Mouse (Mus musculus) MEL (cell line): Measurements from ENCODE around the gene Ifit1bl1. TPM values are rescaled to one million over a fixed set of nuclear protein-coding genes. Genes with fewer than 3 reads are reported as not detected.

Source experiments
- DNase-seq: peaks from one replicate; pipeline ENCODE4 v3.0.0; 2011; ENCODE audit warnings: low read depth, low spot score
- H3K27ac ChIP-seq: 2 replicates; pipeline ENCODE4 v1.5.1; 2012; ENCODE audit warnings: low read depth, mild to moderate bottlenecking, control low read depth, low read length, moderate library complexity; ENCODE audit not compliant: control insufficient read depth
- H3K27me3 ChIP-seq, 2 experiments: fragments of 150-350 bp in 1 of 2; sonication (generic) in 1 of 2; 2 replicates each; pipeline ENCODE4 v1.6.1; 2012; ENCODE audit warnings: low read length in 2 of 2, mild to moderate bottlenecking in 2 of 2, improper control_type of control experiment in 1 of 2, moderate library complexity in 1 of 2; ENCODE audit not compliant: insufficient read depth in 2 of 2, control insufficient read depth in 1 of 2
- H3K36me3 ChIP-seq, 2 experiments: 2 replicates each; pipeline ENCODE4 v1.6.1; 2012 to 2014; ENCODE audit warnings: low read length in 2 of 2, improper control_type of control experiment in 1 of 2, inconsistent platforms in 1 of 2, mild to moderate bottlenecking in 1 of 2; ENCODE audit not compliant: insufficient read depth in 2 of 2, control insufficient read depth in 1 of 2
- H3K4me1 ChIP-seq, 2 experiments: fragments of 150-350 bp in 1 of 2; sonication (generic) in 1 of 2; 2 replicates each; pipeline ENCODE4 v1.6.1; 2012; ENCODE audit warnings: low read length in 2 of 2, improper control_type of control experiment in 1 of 2, mild to moderate bottlenecking in 1 of 2; ENCODE audit not compliant: insufficient read depth in 2 of 2, control insufficient read depth in 1 of 2
- H3K4me3 ChIP-seq, 2 experiments: fragments of 150-350 bp in 1 of 2; sonication (generic) in 1 of 2; 2 replicates each; pipeline ENCODE4 v1.5.1; 2012; ENCODE audit warnings: low read depth in 2 of 2, low read length in 2 of 2, mild to moderate bottlenecking in 2 of 2, moderate library complexity in 2 of 2, control low read depth in 1 of 2, improper control_type of control experiment in 1 of 2; ENCODE audit not compliant: control insufficient read depth in 1 of 2, insufficient read depth in 1 of 2
- H3K79me2 ChIP-seq: 2 replicates; pipeline ENCODE4 v1.6.1; 2012; ENCODE audit warnings: mild to moderate bottlenecking, low read length, moderate library complexity; ENCODE audit not compliant: control insufficient read depth, poor library complexity, insufficient read depth
- H3K9ac ChIP-seq: 2 replicates; pipeline ENCODE4 v1.6.1; 2012; ENCODE audit warnings: low read depth, mild to moderate bottlenecking, control low read depth, low read length, moderate library complexity; ENCODE audit not compliant: control insufficient read depth, poor library complexity, severe bottlenecking
- H3K9me3 ChIP-seq: fragments of 150-350 bp; sonication (generic); replicated peaks from 2 replicates; pipeline ENCODE4 v1.6.1; 2012; ENCODE audit warnings: mild to moderate bottlenecking, low read length, improper control_type of control experiment, moderate library complexity; ENCODE audit not compliant: insufficient read depth
- CHD1 ChIP-seq: IDR thresholded peaks from 2 replicates; pipeline ENCODE4 v1.6.1; 2012; ENCODE audit warnings: low read depth, mild to moderate bottlenecking, inconsistent platforms, low read length, improper control_type of control experiment
- CHD2 ChIP-seq: IDR thresholded peaks from 2 replicates; pipeline ENCODE4 v1.6.1; 2011; ENCODE audit warnings: low read length, improper control_type of control experiment
- CTCF ChIP-seq, 3 experiments: IDR thresholded peaks in 2 of 3; conservative IDR thresholded peaks in 1 of 3; 2 replicates each; pipeline ENCODE4 v1.5.1; 2011 to 2012; ENCODE audit warnings: low read length in 3 of 3, low read depth in 2 of 3, mild to moderate bottlenecking in 2 of 3, improper control_type of control experiment in 1 of 3, inconsistent platforms in 1 of 3, mixed read lengths in 1 of 3, moderate library complexity in 1 of 3; ENCODE audit not compliant: control insufficient read depth in 1 of 3, insufficient read depth in 1 of 3, poor library complexity in 1 of 3, severe bottlenecking in 1 of 3
- E2F4 ChIP-seq: IDR thresholded peaks from 2 replicates; pipeline ENCODE4 v1.6.1; 2011; ENCODE audit warnings: low read depth, low read length, improper control_type of control experiment, borderline replicate concordance
- EP300 ChIP-seq, 2 experiments: IDR thresholded peaks; 2 replicates each; pipeline ENCODE4 v1.6.1; 2011; ENCODE audit warnings: improper control_type of control experiment in 2 of 2, low read length in 2 of 2, low read depth in 1 of 2, mild to moderate bottlenecking in 1 of 2
- ETS1 ChIP-seq: IDR thresholded peaks from 2 replicates; pipeline ENCODE4 v1.6.1; 2012; ENCODE audit warnings: low read depth, mild to moderate bottlenecking, inconsistent platforms, low read length, improper control_type of control experiment, moderate library complexity
- GABPA ChIP-seq: IDR thresholded peaks from 2 replicates; pipeline ENCODE4 v1.6.1; 2012; ENCODE audit warnings: low read depth, mild to moderate bottlenecking, inconsistent platforms, low read length, improper control_type of control experiment, moderate library complexity
- GATA1 ChIP-seq: IDR thresholded peaks from 2 replicates; pipeline ENCODE4 v1.6.1; 2011; ENCODE audit warnings: low read depth, low read length, improper control_type of control experiment
- KAT2A ChIP-seq: conservative IDR thresholded peaks from 2 replicates; pipeline ENCODE4 v1.6.1; 2012; ENCODE audit warnings: low read depth, low read length, improper control_type of control experiment, inconsistent platforms
- MAFK ChIP-seq: IDR thresholded peaks from 2 replicates; pipeline ENCODE4 v1.6.1; 2011; ENCODE audit warnings: low read depth, mild to moderate bottlenecking, low read length, improper control_type of control experiment, borderline replicate concordance
- MAX ChIP-seq: IDR thresholded peaks from 2 replicates; pipeline ENCODE4 v1.6.1; 2011; ENCODE audit warnings: low read length, improper control_type of control experiment
- MXI1 ChIP-seq: IDR thresholded peaks from 2 replicates; pipeline ENCODE4 v1.6.1; 2011; ENCODE audit warnings: mild to moderate bottlenecking, low read depth, low read length, improper control_type of control experiment
- NRF1 ChIP-seq: IDR thresholded peaks from 2 replicates; pipeline ENCODE4 v1.6.1; 2014; ENCODE audit warnings: low read depth, mild to moderate bottlenecking, inconsistent platforms, low read length, improper control_type of control experiment, moderate library complexity; ENCODE audit not compliant: poor library complexity, insufficient read depth, severe bottlenecking
- POLR2A ChIP-seq, 2 experiments: IDR thresholded peaks; 2 replicates each; pipeline ENCODE4 v1.6.1; 2011 to 2012; ENCODE audit warnings: low read length in 2 of 2, mild to moderate bottlenecking in 2 of 2, control low read depth in 1 of 2, improper control_type of control experiment in 1 of 2, low read depth in 1 of 2, moderate library complexity in 1 of 2; ENCODE audit not compliant: control insufficient read depth in 1 of 2, insufficient read depth in 1 of 2, poor library complexity in 1 of 2
- POLR2AphosphoS5 ChIP-seq: IDR thresholded peaks from 2 replicates; pipeline ENCODE4 v1.6.1; 2012; ENCODE audit warnings: low read depth, borderline replicate concordance, mild to moderate bottlenecking, inconsistent platforms, low read length, moderate library complexity, mixed read lengths
- RAD21 ChIP-seq: IDR thresholded peaks from 2 replicates; pipeline ENCODE4 v1.6.1; 2011; ENCODE audit warnings: mild to moderate bottlenecking, low read depth, low read length, improper control_type of control experiment
- RCOR1 ChIP-seq: IDR thresholded peaks from 2 replicates; pipeline ENCODE4 v1.6.1; 2012; ENCODE audit warnings: low read depth, mild to moderate bottlenecking, inconsistent platforms, low read length, improper control_type of control experiment
- SMC3 ChIP-seq: IDR thresholded peaks from 2 replicates; pipeline ENCODE4 v1.6.1; 2011; ENCODE audit warnings: low read depth, low read length, improper control_type of control experiment
- TAL1 ChIP-seq: IDR thresholded peaks from 2 replicates; pipeline ENCODE4 v1.6.1; 2012; ENCODE audit warnings: mild to moderate bottlenecking, inconsistent platforms, low read length, moderate library complexity, mixed read lengths
- TBP ChIP-seq: IDR thresholded peaks from 2 replicates; pipeline ENCODE4 v1.8.0; 2011; ENCODE audit warnings: low read depth, low read length, improper control_type of control experiment
- TCF12 ChIP-seq: IDR thresholded peaks from 2 replicates; pipeline ENCODE4 v1.6.1; 2014; ENCODE audit warnings: low read depth, mild to moderate bottlenecking, inconsistent platforms, low read length, improper control_type of control experiment, moderate library complexity
- UBTF ChIP-seq: IDR thresholded peaks from 2 replicates; pipeline ENCODE4 v1.6.1; 2012; ENCODE audit warnings: low read depth, mild to moderate bottlenecking, inconsistent platforms, low read length, improper control_type of control experiment, moderate library complexity, borderline replicate concordance; ENCODE audit not compliant: insufficient read depth
- USF2 ChIP-seq, 2 experiments: IDR thresholded peaks; 2 replicates each; pipeline ENCODE4 v1.6.1; 2011 to 2012; ENCODE audit warnings: improper control_type of control experiment in 2 of 2, low read length in 2 of 2, borderline replicate concordance in 1 of 2, inconsistent platforms in 1 of 2, low read depth in 1 of 2, mild to moderate bottlenecking in 1 of 2; ENCODE audit not compliant: insufficient read depth in 1 of 2
- ZKSCAN1 ChIP-seq: IDR thresholded peaks from 2 replicates; pipeline ENCODE4 v1.6.1; 2012; ENCODE audit warnings: low read depth, mild to moderate bottlenecking, inconsistent platforms, low read length, improper control_type of control experiment, moderate library complexity
- ZMIZ1 ChIP-seq: IDR thresholded peaks from 2 replicates; pipeline ENCODE4 v1.6.1; 2012; ENCODE audit warnings: low read depth, mild to moderate bottlenecking, inconsistent platforms, low read length, improper control_type of control experiment, moderate library complexity
- polyA plus RNA-seq, 2 experiments: library from polyadenylated mRNA; stranded (reverse) in 1 of 2; unstranded in 1 of 2; fragments of >175 nt in 1 of 2; fragments of >200 nt in 1 of 2; gene quantifications; 2 replicates each; pipeline versions ENCODE4 v1.2.1 to v1.2.4; 2012; ENCODE audit warnings: low replicate concordance in 2 of 2, low read depth in 1 of 2; ENCODE audit not compliant: insufficient read length in 2 of 2, insufficient read depth in 1 of 2, missing spikeins in 1 of 2
- total RNA-seq: library from RNA; depleted of rRNA; stranded (reverse); fragments of 300-350 nt; gene quantifications from 2 replicates; pipeline ENCODE4 v1.2.3, GENCODE M21; 2012

The Ifit1bl1 gene
- total and polyA plus RNA-seq, 3 experiments: 0.08 TPM; not detected in 2

- Histone ChIP-seq H3K4me3 (no peak overlapping the region), H3K27me3 (peaks cover 2% of the 10 kb centered on the region in 2 experiments), H3K9me3 (no peaks in the 10 kb centered on the region), H3K27ac (no peak overlapping the region), H3K36me3 (no peaks in the 10 kb centered on the region), H3K79me2 (no peaks in the 10 kb centered on the region), H3K4me1 (no peaks in the 10 kb centered on the region), H3K9ac (no peak overlapping the region)
- no peak for DNase-seq
- TF ChIP-seq TAL1: no peak
- no peak for TF ChIP-seq SMC3
- TF ChIP-seq KAT2A: no peak
- TF ChIP-seq POLR2AphosphoS5: no peak
- TF ChIP-seq TCF12: no peak
- TF ChIP-seq RCOR1: no peak
- no peak for TF ChIP-seq ETS1
- no peak for TF ChIP-seq ZKSCAN1
- no peak for TF ChIP-seq CHD1
- no peak for TF ChIP-seq MAX
- no peak for TF ChIP-seq MXI1
- TF ChIP-seq MAFK: no peak
- no peak for TF ChIP-seq POLR2A (IDR thresholded peaks at IDR 0.05; ENCODE audit: control insufficient read depth in 1 of 2, insufficient read depth in 1 of 2, low read depth in 1 of 2, low read length in 2 of 2, poor library complexity in 1 of 2)
- TF ChIP-seq GABPA: no peak
- TF ChIP-seq UBTF: no peak
- no peak for TF ChIP-seq NRF1
- TF ChIP-seq CTCF (IDR thresholded peaks at IDR 0.05 in 2 of 3, conservative IDR thresholded peaks at IDR 0.05 in 1 of 3; ENCODE audit: control insufficient read depth in 1 of 3, insufficient read depth in 1 of 3, low read depth in 2 of 3, low read length in 3 of 3, poor library complexity in 1 of 3, severe bottlenecking in 1 of 3): no peak
- no peak for TF ChIP-seq E2F4
- TF ChIP-seq GATA1: no peak
- TF ChIP-seq USF2 (IDR thresholded peaks at IDR 0.05; ENCODE audit: borderline replicate concordance in 1 of 2, insufficient read depth in 1 of 2, low read depth in 1 of 2, low read length in 2 of 2): no peak
Observed at GRCm38 (mm10) chr19:34631487-34631886, 29.7 kb upstream of the Ifit1bl1 start.

GRCm38 (mm10) chr19:34627496-34627895, 25.7 kb upstream of the Ifit1bl1 start:
- peaks cover 2 to 6% of the 10 kb centered on the region in 2 experiments; a peak in 3 of 4 replicates for H3K27me3 ChIP-seq
- TF ChIP-seq TBP (no peak), RAD21 (no peak), ZMIZ1 (no peak), NRF1 (no peak), E2F4 (no peak), TCF12 (no peak), CHD2 (no peak), EP300 (IDR thresholded peaks at IDR 0.05; ENCODE audit: low read depth in 1 of 2, low read length in 2 of 2) (no peak)
- TF ChIP-seq, all 39 proteins: peak for 0
- no peak overlapping the region for H3K4me3 ChIP-seq
- no peak overlapping the region for H3K27ac ChIP-seq
- H3K9me3 ChIP-seq: no peaks in the 10 kb centered on the region
- no peak for DNase-seq
- no peaks in the 10 kb centered on the region for H3K36me3 ChIP-seq
- H3K79me2 ChIP-seq: no peaks in the 10 kb centered on the region
- H3K4me1 ChIP-seq: no peaks in the 10 kb centered on the region
- no peak overlapping the region for H3K9ac ChIP-seq
